Mouse (Mus musculus) heart, embryonic 11.5 days (tissue): ENCODE results near the gene Top2b. TPM values are rescaled to one million over a fixed set of nuclear protein-coding genes. Genes with fewer than 3 reads are reported as not detected.

Source experiments
- ATAC-seq: fragments of 200-750 bp; cut with Nextera tagmentation; replicated peaks from 2 replicates; pipeline ENCODE4 v1.8.0; 2017; ENCODE audit warnings: moderate library complexity; ENCODE audit not compliant: insufficient number of reproducible peaks, low FRiP score, low TSS enrichment
- H3K27ac ChIP-seq: fragments of 300-500 bp; sonication (generic); 2 replicates; pipeline ENCODE4 v1.5.1; 2014; ENCODE audit warnings: mild to moderate bottlenecking, low read depth, low read length
- H3K27me3 ChIP-seq: fragments of 300-500 bp; sonication (generic); 2 replicates; pipeline ENCODE4 v1.6.1; 2014; ENCODE audit warnings: mild to moderate bottlenecking, low read length, mixed read lengths; ENCODE audit not compliant: control insufficient read depth, insufficient read depth
- H3K36me3 ChIP-seq: fragments of 300-500 bp; sonication (generic); 2 replicates; pipeline ENCODE4 v1.6.1; 2014; ENCODE audit warnings: mild to moderate bottlenecking, low read length, moderate library complexity, mixed read lengths; ENCODE audit not compliant: control insufficient read depth, insufficient read depth
- H3K4me1 ChIP-seq: fragments of 300-500 bp; sonication (generic); 2 replicates; pipeline ENCODE4 v1.6.1; 2014; ENCODE audit warnings: low read length; ENCODE audit not compliant: control insufficient read depth, insufficient read depth
- H3K4me2 ChIP-seq: fragments of 300-500 bp; sonication (generic); 2 replicates; pipeline ENCODE4 v1.6.1; 2014; ENCODE audit warnings: mild to moderate bottlenecking, moderate library complexity
- H3K4me3 ChIP-seq: fragments of 300-500 bp; sonication (generic); 2 replicates; pipeline ENCODE4 v1.5.1; 2014; ENCODE audit warnings: low read depth, low read length
- H3K9ac ChIP-seq: fragments of 300-500 bp; sonication (generic); 2 replicates; pipeline ENCODE4 v1.6.1; 2014; ENCODE audit warnings: mild to moderate bottlenecking, low read depth, low read length, moderate library complexity
- H3K9me3 ChIP-seq: fragments of 300-500 bp; sonication (generic); replicated peaks from 2 replicates; pipeline ENCODE4 v1.6.1; 2016; ENCODE audit warnings: low read length; ENCODE audit not compliant: control insufficient read depth
- WGBS: fragments of 180-500 bp; shearing (Covaris S2); extraction: QIAGEN DNeasy Blood & Tissue Kit; methylation state at CpG from one replicate; pipeline ENCODE4 v1.1.7; 2014; ENCODE audit not compliant: insufficient replicate concordance; 5-methylcytosine and 5-hydroxymethylcytosine counted together
- polyA plus RNA-seq: library from polyadenylated mRNA; unstranded; fragments of >200 nt; fragmentation: Nextera tagmentation; extraction: Ambion mirVana; gene quantifications from 2 replicates; pipeline ENCODE4 v1.2.1, GENCODE M21; 2014

Top2b gene
- polyA plus RNA-seq, 1 experiment from 2014 or later = 52.8 TPM

DNA sequence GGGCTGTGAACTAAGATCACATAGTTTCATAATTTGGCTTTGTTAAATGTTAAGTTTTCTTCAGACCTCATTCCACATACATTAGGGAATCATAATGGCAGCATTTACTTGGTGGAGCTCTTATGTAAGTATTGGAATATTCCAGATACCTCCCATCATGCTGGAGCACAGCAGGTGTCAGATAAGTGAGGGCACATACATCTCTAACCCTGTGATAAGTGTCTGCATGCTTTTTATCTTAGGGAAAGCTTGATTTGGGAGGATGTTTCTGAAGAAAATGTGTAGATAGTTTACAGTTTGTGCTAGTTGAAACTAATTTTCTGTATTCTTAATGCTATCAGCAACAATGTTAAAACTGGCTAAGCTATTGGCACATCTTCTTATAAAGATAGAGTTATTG is 8.2 kb downstream of the Top2b start:
- Histone ChIP-seq H3K27me3 (no peaks in the 10 kb centered on the region), H3K4me1 (peaks cover 3% of the 10 kb centered on the region; the same call in 1 of the 2 replicates), H3K36me3 (no peaks in the 10 kb centered on the region), H3K9ac (no peak overlapping the region), H3K9me3 (no peaks in the 10 kb centered on the region), H3K4me2 (no peak overlapping the region), H3K27ac (no peak overlapping the region), H3K4me3 (no peak overlapping the region)
- no peak for ATAC-seq

DNA sequence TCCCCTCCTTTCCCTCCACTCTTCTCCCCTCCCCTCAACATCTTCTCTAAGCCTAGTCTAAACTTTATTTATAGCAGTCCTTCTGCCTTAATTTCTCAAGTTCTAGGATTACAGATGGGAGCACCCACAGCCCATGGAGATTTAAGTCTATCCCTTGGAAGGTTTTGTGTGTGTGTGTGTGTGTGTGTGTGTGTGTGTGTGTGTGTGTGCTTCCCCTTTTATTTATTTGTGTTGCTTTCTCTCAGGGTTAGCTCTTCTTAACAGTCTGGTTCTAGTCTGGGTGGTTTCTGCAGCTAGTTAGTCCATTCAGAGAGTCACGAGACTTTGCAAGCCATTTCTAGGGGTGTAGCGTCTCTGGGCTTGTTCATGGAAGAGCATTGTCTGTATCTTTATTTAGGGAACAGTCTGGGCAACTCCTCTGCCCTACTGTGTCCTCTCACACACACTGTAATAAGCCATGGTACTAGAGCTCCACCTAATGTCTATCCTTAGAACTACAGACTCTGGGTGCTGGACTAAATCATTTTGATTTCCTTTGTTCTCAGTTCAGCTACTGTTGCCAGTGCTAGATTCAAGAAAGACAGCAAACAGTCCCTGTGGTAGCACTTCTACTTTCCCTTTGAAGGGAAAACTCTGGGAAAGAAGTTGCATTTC is 15.1 kb downstream of the Top2b start:
- peaks cover 6% of the 10 kb centered on the region; the same call in 1 of the 2 replicates for H3K4me1 ChIP-seq
- 6% methylated on average over 2 of the region's 2 CpGs for WGBS
- H3K9ac ChIP-seq = no peak overlapping the region
- H3K4me2 ChIP-seq = no peak overlapping the region
- no peak overlapping the region for H3K27ac ChIP-seq
- no peaks in the 10 kb centered on the region for H3K36me3 ChIP-seq
- H3K27me3 ChIP-seq = no peaks in the 10 kb centered on the region
- ATAC-seq = peak; percentile 71
- no peaks in the 10 kb centered on the region for H3K9me3 ChIP-seq
- H3K4me3 ChIP-seq = no peak overlapping the region

GRCm38 (mm10) chr14:16384783-16385182 is 19.8 kb downstream of the Top2b start:
- WGBS = 29% methylated on average over 1 of the region's 1 CpGs
- H3K36me3 ChIP-seq = no peaks in the 10 kb centered on the region
- H3K4me1 ChIP-seq = peaks cover 6% of the 10 kb centered on the region; the same call in 1 of the 2 replicates
- no peak overlapping the region for H3K9ac ChIP-seq
- no peaks in the 10 kb centered on the region for H3K27me3 ChIP-seq
- H3K4me3 ChIP-seq = no peak overlapping the region
- no peak overlapping the region for H3K4me2 ChIP-seq
- H3K9me3 ChIP-seq = no peaks in the 10 kb centered on the region
- H3K27ac ChIP-seq = no peak overlapping the region
- no peak for ATAC-seq

GRCm38 (mm10) chr14:16405187-16405586 is 40.2 kb downstream of the Top2b start:
- 87% methylated on average over 4 of the region's 4 CpGs for WGBS
- no peak overlapping the region for H3K9ac ChIP-seq
- no peaks in the 10 kb centered on the region for H3K27me3 ChIP-seq
- H3K4me1 ChIP-seq = no peaks in the 10 kb centered on the region
- no peak for ATAC-seq
- no peaks in the 10 kb centered on the region for H3K9me3 ChIP-seq
- no peak overlapping the region for H3K4me3 ChIP-seq
- H3K36me3 ChIP-seq = peaks cover 6% of the 10 kb centered on the region
- H3K27ac ChIP-seq = no peak overlapping the region
- no peak overlapping the region for H3K4me2 ChIP-seq

GRCm38 (mm10) chr14:16414163-16414562 is 49.2 kb downstream of the Top2b start:
- no peak overlapping the region for H3K4me3 ChIP-seq
- H3K27me3 ChIP-seq = no peaks in the 10 kb centered on the region
- 89% methylated on average over 4 of the region's 4 CpGs for WGBS
- no peaks in the 10 kb centered on the region for H3K4me1 ChIP-seq
- no peak overlapping the region for H3K27ac ChIP-seq
- no peaks in the 10 kb centered on the region for H3K9me3 ChIP-seq
- H3K4me2 ChIP-seq = no peak overlapping the region
- ATAC-seq = no peak
- H3K36me3 ChIP-seq = peaks cover 8% of the 10 kb centered on the region
- no peak overlapping the region for H3K9ac ChIP-seq

DNA sequence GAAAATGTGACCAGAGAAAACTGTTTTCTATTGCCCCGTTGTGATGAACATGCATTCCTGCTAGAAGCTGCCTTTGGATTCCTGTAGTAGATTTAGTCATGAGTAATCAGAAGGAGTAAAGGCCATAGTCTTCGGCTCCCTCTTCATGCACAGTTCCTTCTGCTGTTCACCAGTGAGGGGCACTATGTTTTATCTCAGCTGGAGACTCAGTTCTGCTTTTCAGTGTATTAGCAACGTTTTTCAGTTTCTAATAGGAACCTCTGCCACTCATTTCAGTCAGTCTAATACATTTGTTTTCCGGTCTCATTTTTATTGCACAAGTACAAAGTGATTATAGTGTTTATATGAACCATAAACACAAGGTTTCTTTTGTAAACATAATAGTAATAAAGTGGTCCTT is 62.6 kb downstream of the Top2b start:
- peaks cover 9% of the 10 kb centered on the region for H3K36me3 ChIP-seq
- 78% methylated on average over 4 of the region's 4 CpGs for WGBS
- H3K9me3 ChIP-seq = no peaks in the 10 kb centered on the region
- no peak overlapping the region for H3K4me2 ChIP-seq
- H3K27ac ChIP-seq = no peak overlapping the region
- no peak overlapping the region for H3K4me3 ChIP-seq
- no peaks in the 10 kb centered on the region for H3K27me3 ChIP-seq
- no peak for ATAC-seq
- H3K4me1 ChIP-seq = no peaks in the 10 kb centered on the region
- H3K9ac ChIP-seq = no peak overlapping the region

- H3K27me3 ChIP-seq = no peaks in the 10 kb centered on the region
- 68% methylated on average over 4 of the region's 4 CpGs for WGBS
- no peak for ATAC-seq
- no peak overlapping the region for H3K4me3 ChIP-seq
- no peak overlapping the region for H3K9ac ChIP-seq
- peaks cover 5% of the 10 kb centered on the region; the same call in 1 of the 2 replicates for H3K36me3 ChIP-seq
- no peak overlapping the region; the same call in 1 of the 2 replicates for H3K27ac ChIP-seq
- no peak overlapping the region for H3K4me2 ChIP-seq
- no peaks in the 10 kb centered on the region for H3K4me1 ChIP-seq
- no peaks in the 10 kb centered on the region for H3K9me3 ChIP-seq
Measured at GRCm38 (mm10) chr14:16431941-16432499, 67.0 kb downstream of the Top2b start.

- Histone ChIP-seq H3K27me3 (no peaks in the 10 kb centered on the region), H3K4me2 (no peak overlapping the region), H3K27ac (no peak overlapping the region; the same call in 1 of the 2 replicates), H3K36me3 (peaks cover 5% of the 10 kb centered on the region; the same call in 1 of the 2 replicates), H3K9me3 (no peaks in the 10 kb centered on the region), H3K4me1 (no peaks in the 10 kb centered on the region), H3K9ac (no peak overlapping the region), H3K4me3 (no peak overlapping the region)
- ATAC-seq = peak; percentile 18; the same call in 1 of the 2 replicates
- 75% methylated on average over 3 of the region's 3 CpGs for WGBS
Measured at GRCm38 (mm10) chr14:16432550-16432949, 67.6 kb downstream of the Top2b start.

- Histone ChIP-seq H3K27me3 (no peaks in the 10 kb centered on the region), H3K4me3 (no peak overlapping the region), H3K9ac (no peak overlapping the region), H3K27ac (peak overlapping the region; percentile 38; the same call in 1 of the 2 replicates), H3K36me3 (peaks cover 5% of the 10 kb centered on the region; the same call in 1 of the 2 replicates), H3K4me2 (no peak overlapping the region), H3K4me1 (no peaks in the 10 kb centered on the region), H3K9me3 (no peaks in the 10 kb centered on the region)
- no peak for ATAC-seq
- WGBS = 61% methylated on average over 2 of the region's 2 CpGs
Measured at GRCm38 (mm10) chr14:16433206-16433605, 68.2 kb downstream of the Top2b start.
